Mouse (Mus musculus) bone marrow, adult 2 months (tissue): ENCODE measurements around the gene Dync1i2. TPM values are rescaled to one million over a fixed set of nuclear protein-coding genes. Genes with fewer than 3 reads are reported as not detected.

Experiments
- H3K27ac ChIP-seq: fragments of 200-500 bp; 2 replicates; pipeline ENCODE4 v1.5.1; 2012; ENCODE audit warnings: low read depth, mild to moderate bottlenecking, control low read depth, inconsistent platforms, low read length; ENCODE audit not compliant: control insufficient read depth, poor library complexity, insufficient read depth
- H3K4me1 ChIP-seq: fragments of 200-500 bp; 2 replicates; pipeline ENCODE4 v1.6.1; 2011; ENCODE audit warnings: low read length; ENCODE audit not compliant: control insufficient read depth, insufficient read depth
- H3K4me3 ChIP-seq: fragments of 200-500 bp; replicated peaks from 2 replicates; pipeline ENCODE3; 2011; ENCODE audit warnings: mild to moderate bottlenecking, low read depth, low read length, control low read depth; ENCODE audit not compliant: control insufficient read depth
- CTCF ChIP-seq: fragments of 200-500 bp; IDR thresholded peaks from 2 replicates; pipeline ENCODE4 v1.5.1; 2011; ENCODE audit warnings: low read length, control low read depth; ENCODE audit not compliant: control insufficient read depth, insufficient read depth
- POLR2A ChIP-seq: fragments of 200-500 bp; IDR thresholded peaks from 2 replicates; pipeline ENCODE4 v1.6.1; 2011; ENCODE audit warnings: low read depth, mild to moderate bottlenecking, control low read depth, low read length, borderline replicate concordance; ENCODE audit not compliant: control insufficient read depth
- WGBS: fragments of 180-500 bp; shearing (Covaris S2); methylation state at CpG from one replicate; pipeline ENCODE4 v1.1.7; 2018; 5-methylcytosine and 5-hydroxymethylcytosine counted together
- polyA plus RNA-seq: library from polyadenylated mRNA; stranded (reverse); fragments of >200 nt; gene quantifications from 2 replicates; pipeline ENCODE4 v1.2.4, GENCODE M21; 2011; ENCODE audit warnings: low replicate concordance; ENCODE audit not compliant: missing spikeins, insufficient read depth, insufficient read length

Dync1i2 gene
- polyA plus RNA-seq, 1 experiment = 50.8 TPM

- Histone ChIP-seq H3K27ac (no peak overlapping the region), H3K4me1 (no peaks in the 10 kb centered on the region), H3K4me3 (no peak overlapping the region)
- 74% methylated on average over 3 of the region's 3 CpGs for WGBS
- TF ChIP-seq POLR2A = no peak
- TF ChIP-seq CTCF = no peak
These were observed 93.3 kb downstream of the Dync1i2 start for GRCm38 (mm10) chr2:71304821-71305220.

DNA sequence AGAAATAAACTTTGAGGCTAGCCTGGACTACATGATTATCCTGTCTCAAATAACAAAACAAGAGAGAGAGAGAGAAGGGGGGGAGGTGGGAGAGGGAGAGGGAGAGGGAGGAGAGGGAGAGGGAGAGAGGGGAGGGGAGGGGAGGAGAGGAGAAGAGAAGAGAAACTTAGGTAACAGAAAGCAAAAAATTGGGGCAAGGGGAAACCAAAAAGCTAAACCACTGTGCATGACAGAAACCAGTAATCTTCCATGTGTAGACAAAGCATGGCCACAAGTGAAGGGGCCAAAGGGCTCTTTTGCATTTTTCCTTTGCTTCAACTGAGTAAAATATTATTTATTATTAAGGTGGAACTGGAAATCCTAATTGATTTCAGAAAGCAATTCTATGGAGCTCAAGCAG is 94.9 kb downstream of the Dync1i2 start:
- Histone ChIP-seq H3K4me1 (no peaks in the 10 kb centered on the region), H3K27ac (no peak overlapping the region), H3K4me3 (no peak overlapping the region)
- TF ChIP-seq POLR2A (no peak), CTCF (no peak)

- Histone ChIP-seq H3K4me3 (no peak overlapping the region), H3K27ac (no peak overlapping the region), H3K4me1 (no peaks in the 10 kb centered on the region)
- TF ChIP-seq CTCF (no peak), POLR2A (no peak)
- WGBS = 92% methylated on average over 2 of the region's 2 CpGs
These were observed 98.2 kb downstream of the Dync1i2 start for GRCm38 (mm10) chr2:71309726-71310125.

DNA sequence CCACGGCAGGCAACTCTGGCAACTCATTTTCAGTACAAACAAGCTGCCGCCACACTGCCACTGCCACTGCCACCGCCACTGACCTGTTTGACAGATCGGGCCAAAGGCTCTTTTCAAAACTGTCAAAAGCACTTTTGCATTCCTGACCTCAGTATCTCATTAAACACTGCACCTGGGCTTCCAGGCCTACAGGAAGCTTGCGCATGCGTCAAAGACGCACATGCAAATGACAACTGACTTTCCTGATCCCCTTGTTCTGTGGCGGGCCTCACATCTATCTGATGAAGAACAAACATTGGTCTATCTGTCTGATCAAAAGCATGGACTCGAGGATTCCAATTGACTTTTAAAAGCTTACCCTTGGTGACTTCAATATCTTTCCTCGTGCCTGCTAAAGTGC is 100.6 kb downstream of the Dync1i2 start:
- WGBS = 88% methylated on average over 10 of the region's 10 CpGs
- Histone ChIP-seq H3K4me1 (no peaks in the 10 kb centered on the region), H3K4me3 (no peak overlapping the region), H3K27ac (no peak overlapping the region)
- no peak for TF ChIP-seq POLR2A
- no peak for TF ChIP-seq CTCF

Other genes starting within 250 kb of the Dync1i2 start
- gene Dcaf17, start 156.4 kb upstream of the Dync1i2 start, polyA plus RNA-seq = 2.7 and 6.8 TPM in 2 replicates
- 13.5 and 25.7 TPM in 2 replicates for gene Mettl8, start 156.1 kb upstream of the Dync1i2 start, polyA plus RNA-seq
- gene Cybrd1, start 93.8 kb upstream of the Dync1i2 start, polyA plus RNA-seq = not detected in 2 replicates
- 20.8 and 22.2 TPM in 2 replicates for gene Slc25a12, start 156.0 kb downstream of the Dync1i2 start, polyA plus RNA-seq
- gene Hat1, start 177.3 kb downstream of the Dync1i2 start, polyA plus RNA-seq = 72.3 and 83.0 TPM in 2 replicates
- gene Metap1d, start 241.6 kb downstream of the Dync1i2 start, polyA plus RNA-seq = 24.7 and 36.8 TPM in 2 replicates